Mouse (Mus musculus): ENCODE results near the gene Ddx59. TPM values are rescaled to one million over a fixed set of nuclear protein-coding genes. Genes with fewer than 3 reads are reported as not detected.

The Ddx59 gene
- total and polyA plus RNA-seq, 2 experiments from 2014 or later: 8.3 to 10.3 TPM

GRCm38 (mm10) chr1:136447338-136447737 is 32.3 kb downstream of the Ddx59 start:
- no peak overlapping the region for H3K9ac ChIP-seq (replicated peaks; ENCODE audit: low read depth, low read length)
- H3K27ac ChIP-seq (ENCODE audit: low read depth): no peak overlapping the region
- DNase-seq (ENCODE audit: low spot score) (no peak), ATAC-seq (ENCODE audit: insufficient read depth, low read depth) (no peak)
- H3K27me3 ChIP-seq (ENCODE audit: control insufficient read depth, insufficient read depth, low read length): no peaks in the 10 kb centered on the region
- H3K9me3 ChIP-seq (replicated peaks; ENCODE audit: control insufficient read depth, low read length): no peaks in the 10 kb centered on the region
- no peak for TF ChIP-seq EP300 (IDR thresholded peaks at IDR 0.05; ENCODE audit: low read depth)
- TF ChIP-seq CTCF (IDR thresholded peaks at IDR 0.05; ENCODE audit: low read depth): no peak
- WGBS: 44% methylated on average over 4 of the region's 4 CpGs
- H3K4me3 ChIP-seq (ENCODE audit: low read depth, low read length): no peak overlapping the region
- no peak overlapping the region for H3K4me2 ChIP-seq (ENCODE audit: low read depth, low read length)
- no peaks in the 10 kb centered on the region for H3K36me3 ChIP-seq (replicated peaks; ENCODE audit: control insufficient read depth, insufficient read depth, low read length)
- no peaks in the 10 kb centered on the region for H3K4me1 ChIP-seq (ENCODE audit: control insufficient read depth, insufficient read depth)

GRCm38 (mm10) chr1:136449541-136449940 is 34.5 kb downstream of the Ddx59 start:
- H3K27me3 ChIP-seq (ENCODE audit: control insufficient read depth, insufficient read depth, low read length): no peaks in the 10 kb centered on the region
- WGBS: 84% methylated on average over 6 of the region's 6 CpGs
- H3K36me3 ChIP-seq (replicated peaks; ENCODE audit: control insufficient read depth, insufficient read depth, low read length): no peaks in the 10 kb centered on the region
- H3K4me1 ChIP-seq (ENCODE audit: control insufficient read depth, insufficient read depth): no peaks in the 10 kb centered on the region
- ATAC-seq (ENCODE audit: insufficient read depth, low read depth) (no peak), DNase-seq (ENCODE audit: low spot score) (no peak)
- no peak overlapping the region for H3K4me3 ChIP-seq (ENCODE audit: low read depth, low read length)
- no peak overlapping the region for H3K9ac ChIP-seq (replicated peaks; ENCODE audit: low read depth, low read length)
- H3K9me3 ChIP-seq (replicated peaks; ENCODE audit: control insufficient read depth, low read length): no peaks in the 10 kb centered on the region
- TF ChIP-seq CTCF (IDR thresholded peaks at IDR 0.05; ENCODE audit: low read depth): no peak
- TF ChIP-seq EP300 (IDR thresholded peaks at IDR 0.05; ENCODE audit: low read depth): no peak
- no peak overlapping the region for H3K4me2 ChIP-seq (ENCODE audit: low read depth, low read length)
- H3K27ac ChIP-seq (ENCODE audit: low read depth): no peak overlapping the region

GRCm38 (mm10) chr1:136450206-136450605 is 35.1 kb downstream of the Ddx59 start:
- no peak overlapping the region for H3K4me2 ChIP-seq (ENCODE audit: low read depth, low read length)
- H3K4me3 ChIP-seq (ENCODE audit: low read depth, low read length): no peak overlapping the region
- ATAC-seq (ENCODE audit: insufficient read depth, low read depth) (no peak), DNase-seq (ENCODE audit: low spot score) (no peak)
- 81% methylated on average over 5 of the region's 5 CpGs for WGBS
- TF ChIP-seq CTCF (IDR thresholded peaks at IDR 0.05; ENCODE audit: low read depth): no peak
- no peak for TF ChIP-seq EP300 (IDR thresholded peaks at IDR 0.05; ENCODE audit: low read depth)
- no peaks in the 10 kb centered on the region for H3K36me3 ChIP-seq (replicated peaks; ENCODE audit: control insufficient read depth, insufficient read depth, low read length)
- H3K27me3 ChIP-seq (ENCODE audit: control insufficient read depth, insufficient read depth, low read length): no peaks in the 10 kb centered on the region
- H3K9ac ChIP-seq (replicated peaks; ENCODE audit: low read depth, low read length): no peak overlapping the region
- H3K4me1 ChIP-seq (ENCODE audit: control insufficient read depth, insufficient read depth): no peaks in the 10 kb centered on the region
- no peaks in the 10 kb centered on the region for H3K9me3 ChIP-seq (replicated peaks; ENCODE audit: control insufficient read depth, low read length)
- no peak overlapping the region for H3K27ac ChIP-seq (ENCODE audit: low read depth)

DNA sequence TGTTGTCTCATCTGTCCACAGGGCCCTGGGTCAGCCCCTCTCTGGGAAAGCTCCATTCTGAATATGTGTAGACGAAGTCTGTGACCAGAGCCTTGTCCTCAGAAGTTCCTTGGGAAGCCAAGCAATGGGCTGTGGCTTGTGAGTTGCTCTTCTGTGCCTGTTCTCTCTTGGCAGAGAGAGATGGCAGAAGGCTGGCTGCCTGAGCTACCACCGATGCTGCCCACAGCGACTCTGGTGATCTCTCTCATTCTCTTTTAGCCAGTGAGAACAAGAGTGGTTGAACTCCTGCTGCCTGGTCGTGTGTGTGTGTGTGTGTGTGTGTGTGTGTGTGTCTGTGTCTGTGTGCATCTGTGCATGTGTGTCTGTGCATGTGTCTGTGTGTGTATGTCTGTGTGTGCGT is 37.4 kb downstream of the Ddx59 start:
- H3K4me2 ChIP-seq (ENCODE audit: low read depth, low read length): no peak overlapping the region
- H3K36me3 ChIP-seq (replicated peaks; ENCODE audit: control insufficient read depth, insufficient read depth, low read length): no peaks in the 10 kb centered on the region
- TF ChIP-seq EP300 (IDR thresholded peaks at IDR 0.05; ENCODE audit: low read depth) (no peak), CTCF (IDR thresholded peaks at IDR 0.05; ENCODE audit: low read depth) (no peak)
- H3K9ac ChIP-seq (replicated peaks; ENCODE audit: low read depth, low read length): no peak overlapping the region
- H3K9me3 ChIP-seq (replicated peaks; ENCODE audit: control insufficient read depth, low read length): no peaks in the 10 kb centered on the region
- no peaks in the 10 kb centered on the region for H3K4me1 ChIP-seq (ENCODE audit: control insufficient read depth, insufficient read depth)
- no peak overlapping the region for H3K4me3 ChIP-seq (ENCODE audit: low read depth, low read length)
- H3K27me3 ChIP-seq (ENCODE audit: control insufficient read depth, insufficient read depth, low read length): no peaks in the 10 kb centered on the region
- no peak overlapping the region for H3K27ac ChIP-seq (ENCODE audit: low read depth)
- 71% methylated on average over 5 of the region's 5 CpGs for WGBS
- ATAC-seq (ENCODE audit: insufficient read depth, low read depth) (no peak), DNase-seq (ENCODE audit: low spot score) (no peak)

DNA sequence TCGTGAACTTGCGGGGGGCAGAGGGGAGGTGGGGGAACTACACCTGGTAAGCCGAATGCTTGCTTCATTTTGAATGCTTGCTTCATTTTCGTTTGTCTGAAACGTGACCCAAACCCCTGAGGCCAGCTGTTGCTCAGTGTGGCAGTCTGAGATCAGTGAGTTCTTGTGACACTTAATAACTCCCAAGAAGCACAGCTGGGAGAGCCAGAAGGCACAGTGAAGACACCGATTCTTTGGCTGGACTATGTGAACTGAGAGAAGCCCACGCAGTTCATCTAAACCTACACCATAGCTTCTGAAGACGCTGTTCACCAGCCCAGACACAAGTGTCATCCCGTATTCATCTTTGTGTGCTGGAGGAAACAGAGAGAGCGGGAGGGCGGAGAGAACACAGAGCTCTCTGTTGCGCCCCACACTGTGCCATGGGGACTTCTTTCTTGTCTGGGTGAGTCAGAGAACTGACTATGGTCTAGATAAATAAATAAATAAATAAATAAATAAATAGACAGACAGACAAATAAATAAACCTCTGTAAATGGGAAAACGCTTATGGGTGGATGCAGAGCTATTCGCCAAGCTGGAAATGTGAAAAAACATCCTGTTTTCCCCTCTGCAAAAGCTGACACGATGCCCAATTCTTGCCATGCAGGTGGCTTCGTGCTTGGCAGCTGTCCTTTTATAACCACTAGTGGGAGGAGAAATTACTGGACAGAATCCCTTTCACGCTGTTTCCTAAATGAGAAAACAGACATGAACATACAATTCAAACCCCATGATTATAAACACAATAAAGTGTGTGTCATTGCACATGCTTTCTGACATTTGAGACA is 40.9 kb downstream of the Ddx59 start:
- Histone ChIP-seq H3K4me2 (ENCODE audit: low read depth, low read length) (no peak overlapping the region), H3K27ac (ENCODE audit: low read depth) (no peak overlapping the region), H3K27me3 (ENCODE audit: control insufficient read depth, insufficient read depth, low read length) (no peaks in the 10 kb centered on the region), H3K4me3 (ENCODE audit: low read depth, low read length) (no peak overlapping the region), H3K9me3 (replicated peaks; ENCODE audit: control insufficient read depth, low read length) (no peaks in the 10 kb centered on the region), H3K4me1 (ENCODE audit: control insufficient read depth, insufficient read depth) (no peaks in the 10 kb centered on the region), H3K36me3 (replicated peaks; ENCODE audit: control insufficient read depth, insufficient read depth, low read length) (no peaks in the 10 kb centered on the region), H3K9ac (replicated peaks; ENCODE audit: low read depth, low read length) (no peak overlapping the region)
- TF ChIP-seq CTCF (IDR thresholded peaks at IDR 0.05; ENCODE audit: low read depth) (no peak), EP300 (IDR thresholded peaks at IDR 0.05; ENCODE audit: low read depth) (no peak)
- WGBS: 79% methylated on average over 17 of the region's 17 CpGs
- ATAC-seq (ENCODE audit: insufficient read depth, low read depth) (no peak), DNase-seq (ENCODE audit: low spot score) (no peak)

DNA sequence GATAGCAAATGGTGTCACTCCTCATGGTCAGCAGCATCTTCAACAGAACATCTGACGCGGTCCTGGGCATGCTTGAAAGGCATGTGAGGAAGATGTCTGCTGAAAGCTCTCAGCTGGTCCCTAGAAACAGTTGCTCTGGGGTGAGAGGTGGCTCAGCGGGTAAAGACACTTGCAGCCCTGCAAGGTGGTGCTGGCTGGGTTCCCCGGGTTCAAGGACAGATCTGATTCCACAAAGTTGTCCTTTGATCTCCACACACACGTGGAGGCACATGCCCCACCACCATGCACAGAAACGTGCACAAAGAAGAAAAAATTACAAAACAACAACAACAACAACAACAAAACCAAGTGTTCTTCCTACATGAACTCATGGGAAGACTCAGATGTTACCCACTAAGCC is 41.7 kb downstream of the Ddx59 start:
- no peaks in the 10 kb centered on the region for H3K9me3 ChIP-seq (replicated peaks; ENCODE audit: control insufficient read depth, low read length)
- H3K36me3 ChIP-seq (replicated peaks; ENCODE audit: control insufficient read depth, insufficient read depth, low read length): no peaks in the 10 kb centered on the region
- no peak overlapping the region for H3K4me2 ChIP-seq (ENCODE audit: low read depth, low read length)
- TF ChIP-seq EP300 (IDR thresholded peaks at IDR 0.05; ENCODE audit: low read depth) (no peak), CTCF (IDR thresholded peaks at IDR 0.05; ENCODE audit: low read depth) (no peak)
- H3K4me1 ChIP-seq (ENCODE audit: control insufficient read depth, insufficient read depth): no peaks in the 10 kb centered on the region
- DNase-seq (ENCODE audit: low spot score) (no peak), ATAC-seq (ENCODE audit: insufficient read depth, low read depth) (no peak)
- H3K27me3 ChIP-seq (ENCODE audit: control insufficient read depth, insufficient read depth, low read length): no peaks in the 10 kb centered on the region
- 65% methylated on average over 6 of the region's 6 CpGs for WGBS
- no peak overlapping the region for H3K4me3 ChIP-seq (ENCODE audit: low read depth, low read length)
- H3K9ac ChIP-seq (replicated peaks; ENCODE audit: low read depth, low read length): no peak overlapping the region
- H3K27ac ChIP-seq (ENCODE audit: low read depth): no peak overlapping the region
